Mouse (Mus musculus) C2C12 (cell line): ENCODE measurements around the gene Tomm70a. TPM values are rescaled to one million over a fixed set of nuclear protein-coding genes. Genes with fewer than 3 reads are reported as not detected.

ENCODE experiments used
- H3K27me3 ChIP-seq: one replicate; pipeline ENCODE4 v1.6.1; 2011; ENCODE audit not compliant: control insufficient read depth, insufficient read depth, insufficient read length
- H3K36me3 ChIP-seq: one replicate; pipeline ENCODE4 v1.6.1; 2011; ENCODE audit not compliant: control insufficient read depth, insufficient read depth
- H3K4me3 ChIP-seq: one replicate; pipeline ENCODE4 v1.5.1; 2011; ENCODE audit warnings: mild to moderate bottlenecking, control low read depth; ENCODE audit not compliant: poor library complexity, insufficient read depth, severe bottlenecking
- H3K79me2 ChIP-seq: one replicate; pipeline ENCODE4 v1.6.1; 2011; ENCODE audit not compliant: control insufficient read depth, insufficient read depth
- H3K79me3 ChIP-seq: one replicate; pipeline ENCODE4 v1.6.1; 2011; ENCODE audit warnings: low read depth, control low read depth
- H3ac ChIP-seq: one replicate; pipeline ENCODE3; 2011; ENCODE audit warnings: low read depth; ENCODE audit not compliant: control insufficient read depth, insufficient read length
- CEBPB ChIP-seq: IDR thresholded peaks from one replicate; pipeline ENCODE4 v1.6.1; 2011; ENCODE audit warnings: low read depth, mild to moderate bottlenecking, control low read depth, moderate library complexity
- CTCF ChIP-seq: IDR thresholded peaks from one replicate; pipeline ENCODE4 v1.5.1; 2011; ENCODE audit not compliant: control insufficient read depth, insufficient read depth, insufficient read length
- FOSL1 ChIP-seq: IDR thresholded peaks from one replicate; pipeline ENCODE4 v1.8.0; 2011; ENCODE audit warnings: mild to moderate bottlenecking, low read length; ENCODE audit not compliant: poor library complexity, insufficient read depth, severe bottlenecking
- MAX ChIP-seq: IDR thresholded peaks from one replicate; pipeline ENCODE4 v1.6.1; 2011; ENCODE audit warnings: mild to moderate bottlenecking, control low read depth
- MYOD1 ChIP-seq: IDR thresholded peaks from one replicate; pipeline ENCODE4 v1.6.1; 2011; ENCODE audit warnings: low read depth; ENCODE audit not compliant: control insufficient read depth, insufficient read length
- MYOG ChIP-seq: IDR thresholded peaks from one replicate; pipeline ENCODE4 v1.6.1; 2011; ENCODE audit not compliant: control insufficient read depth, insufficient read length; ENCODE audit errors: extremely low read depth
- USF1 ChIP-seq: IDR thresholded peaks from one replicate; pipeline ENCODE4 v1.6.1; 2011; ENCODE audit warnings: low read depth, mild to moderate bottlenecking, control low read depth, moderate library complexity
- polyA plus RNA-seq: library from polyadenylated mRNA; unstranded; fragments of >200 nt; fragmentation: generic; extraction: Trizol; gene quantifications from one replicate; pipeline ENCODE4 v1.2.1, GENCODE M21; 2012; ENCODE audit warnings: missing spikeins

The Tomm70a gene
- polyA plus RNA-seq, 1 experiment, result 27.4 TPM

- H3K79me3 ChIP-seq, result no peaks in the 10 kb centered on the region
- H3K4me3 ChIP-seq, result no peak overlapping the region
- H3K36me3 ChIP-seq, result no peaks in the 10 kb centered on the region
- no peak for TF ChIP-seq FOSL1
- TF ChIP-seq CEBPB, result no peak
- TF ChIP-seq USF1, result no peak
- TF ChIP-seq MYOG, result no peak
- TF ChIP-seq MAX, result no peak
- TF ChIP-seq MYOD1, result no peak
- H3K27me3 ChIP-seq, result peaks cover 8% of the 10 kb centered on the region
- H3K79me2 ChIP-seq, result no peaks in the 10 kb centered on the region
- H3ac ChIP-seq, result no peak overlapping the region
These were observed 22.9 kb upstream of the Tomm70a start for GRCm38 (mm10) chr16:57098468-57099144.

GRCm38 (mm10) chr16:57099572-57100237 is 21.8 kb upstream of the Tomm70a start:
- H3K36me3 ChIP-seq, result no peaks in the 10 kb centered on the region
- H3K27me3 ChIP-seq, result peaks cover 8% of the 10 kb centered on the region
- TF ChIP-seq MYOG, result no peak
- no peak overlapping the region for H3K4me3 ChIP-seq
- H3K79me3 ChIP-seq, result no peaks in the 10 kb centered on the region
- H3K79me2 ChIP-seq, result no peaks in the 10 kb centered on the region
- no peak overlapping the region for H3ac ChIP-seq

GRCm38 (mm10) chr16:57101174-57101573 is 20.3 kb upstream of the Tomm70a start:
- no peak for TF ChIP-seq USF1
- no peak for TF ChIP-seq MAX
- no peak for TF ChIP-seq CTCF
- TF ChIP-seq MYOG, result no peak
- TF ChIP-seq CEBPB, result no peak
- no peak for TF ChIP-seq FOSL1
- TF ChIP-seq MYOD1, result no peak
- H3K4me3 ChIP-seq, result no peak overlapping the region
- no peak overlapping the region for H3ac ChIP-seq
- no peaks in the 10 kb centered on the region for H3K79me3 ChIP-seq
- H3K79me2 ChIP-seq, result no peaks in the 10 kb centered on the region
- no peaks in the 10 kb centered on the region for H3K36me3 ChIP-seq
- H3K27me3 ChIP-seq, result peaks cover 8% of the 10 kb centered on the region

- Histone ChIP-seq H3K79me2 (no peaks in the 10 kb centered on the region), H3K36me3 (no peaks in the 10 kb centered on the region), H3K79me3 (no peaks in the 10 kb centered on the region), H3K4me3 (no peak overlapping the region), H3ac (no peak overlapping the region), H3K27me3 (no peaks in the 10 kb centered on the region)
- no peak for TF ChIP-seq CTCF
- TF ChIP-seq CEBPB, result no peak
- TF ChIP-seq FOSL1, result no peak
- TF ChIP-seq MYOD1, result no peak
- TF ChIP-seq MYOG, result no peak
- TF ChIP-seq MAX, result no peak
These were observed 15.1 kb upstream of the Tomm70a start for GRCm38 (mm10) chr16:57106185-57106960.

GRCm38 (mm10) chr16:57116066-57116465 is 5.4 kb upstream of the Tomm70a start:
- Histone ChIP-seq H3K27me3 (peaks cover 9% of the 10 kb centered on the region), H3ac (no peak overlapping the region), H3K4me3 (no peak overlapping the region), H3K79me2 (no peaks in the 10 kb centered on the region), H3K79me3 (no peaks in the 10 kb centered on the region), H3K36me3 (no peaks in the 10 kb centered on the region)
- TF ChIP-seq CEBPB (no peak), MAX (no peak), USF1 (no peak), MYOG (no peak), CTCF (no peak), FOSL1 (no peak)
